Mouse (Mus musculus) B cell, adult 2 months (primary cell): ENCODE measurements at regions not wholly inside any gene's neighbourhood (a gene's known extent, or its start where the extent isn't known, plus 50 kb on each side); places are given as distances from the start of the nearest gene placed in this dataset.
A peak's percentile ranks its signal among the peaks of the same experiment; 100 is the strongest.

Experiments
- DNase-seq, 2 experiments: peaks; one replicate each; pipeline ENCODE4 v3.0.0; 2022

DNA sequence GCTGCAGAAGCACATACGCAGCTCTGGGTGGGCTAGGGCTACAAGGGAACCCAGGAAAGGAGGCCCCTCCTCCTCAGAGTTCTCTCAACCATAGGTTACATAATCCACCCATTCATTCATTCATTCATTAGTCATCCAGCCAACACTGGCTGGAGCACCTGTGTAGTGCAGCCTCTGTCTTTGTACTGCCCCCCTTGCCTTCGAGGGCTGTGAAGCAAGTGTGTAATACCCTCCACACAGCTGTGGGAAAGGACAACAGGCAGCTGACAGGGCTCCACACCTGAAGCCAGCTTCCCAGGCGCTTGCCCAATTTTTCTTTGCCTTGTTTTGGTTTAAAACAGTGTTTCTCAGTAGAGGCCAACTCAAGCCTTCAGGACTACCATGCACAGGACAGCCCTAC lies 285.0 kb upstream of the Runx1 start:
- DNase-seq: no peak

DNA sequence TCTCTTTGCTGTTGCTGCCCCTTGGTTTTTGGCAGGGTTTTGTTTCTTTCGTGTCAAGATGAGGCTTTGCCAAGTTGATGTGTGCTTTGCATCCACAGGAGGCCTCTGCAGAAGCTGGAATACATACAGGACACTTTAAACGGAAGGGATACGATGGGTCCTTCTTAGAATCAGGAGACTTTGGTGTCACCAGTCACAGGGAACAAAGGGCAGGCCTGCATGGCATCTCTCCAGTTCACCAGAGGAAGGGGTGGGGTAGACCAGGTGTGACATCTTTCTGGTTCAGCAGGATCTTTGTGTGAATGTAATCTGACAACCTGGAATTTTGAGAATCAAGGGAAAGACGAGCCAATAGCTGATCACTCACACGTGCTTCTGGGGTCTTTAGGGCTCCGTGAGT lies 284.5 kb upstream of the Runx1 start:
- no peak for DNase-seq

DNA sequence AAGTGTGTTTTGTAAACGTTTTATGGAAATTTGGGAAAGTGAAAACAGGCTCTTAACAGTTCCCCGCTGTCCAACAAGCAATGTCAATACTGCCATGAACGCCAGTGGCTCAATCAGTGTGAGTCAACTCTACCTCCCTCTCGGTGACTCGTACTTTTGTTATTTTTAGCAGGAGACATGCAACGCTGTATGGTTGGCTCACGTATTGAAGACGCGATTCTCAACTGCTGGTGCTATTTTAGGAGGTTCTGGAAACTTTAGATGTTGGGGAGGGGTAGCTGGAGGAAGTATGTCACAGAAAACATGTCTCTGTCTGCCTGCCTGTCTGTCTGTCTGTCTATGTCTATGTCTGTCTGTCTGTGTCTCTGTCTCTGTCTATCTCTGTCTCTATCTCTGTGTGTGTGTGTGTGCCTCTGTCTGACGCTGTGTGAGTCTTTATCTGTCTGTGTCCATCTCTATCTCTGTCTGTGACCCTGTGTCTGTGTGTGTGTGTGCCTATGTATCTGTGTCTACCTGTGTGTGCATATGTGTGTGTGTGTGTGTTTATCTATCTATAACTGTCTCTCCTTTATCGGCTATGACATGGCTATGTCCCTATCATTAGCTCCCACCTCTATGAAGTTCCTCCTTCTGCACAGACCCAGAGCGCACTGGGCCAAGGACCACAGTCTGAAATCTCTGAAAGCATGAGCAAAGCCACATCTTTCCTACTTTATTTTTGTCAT lies 283.9 kb upstream of the Runx1 start:
- no peak for DNase-seq

DNA sequence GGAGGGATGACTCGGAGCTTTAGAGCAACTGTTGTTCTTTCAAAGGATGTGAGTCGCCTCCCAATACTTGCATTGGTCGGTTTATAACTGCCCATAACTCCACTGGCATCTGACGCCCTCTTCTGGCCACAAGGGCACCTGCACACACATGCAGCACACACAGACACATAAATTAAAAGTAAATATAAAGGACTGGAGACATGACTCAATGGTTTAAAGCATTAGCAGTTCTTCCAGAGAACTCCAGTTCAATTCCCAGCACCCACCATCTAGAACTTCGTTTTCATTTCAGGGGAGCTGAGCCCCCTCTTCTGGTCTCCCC lies 281.5 kb upstream of the Runx1 start:
- no peak for DNase-seq

DNA sequence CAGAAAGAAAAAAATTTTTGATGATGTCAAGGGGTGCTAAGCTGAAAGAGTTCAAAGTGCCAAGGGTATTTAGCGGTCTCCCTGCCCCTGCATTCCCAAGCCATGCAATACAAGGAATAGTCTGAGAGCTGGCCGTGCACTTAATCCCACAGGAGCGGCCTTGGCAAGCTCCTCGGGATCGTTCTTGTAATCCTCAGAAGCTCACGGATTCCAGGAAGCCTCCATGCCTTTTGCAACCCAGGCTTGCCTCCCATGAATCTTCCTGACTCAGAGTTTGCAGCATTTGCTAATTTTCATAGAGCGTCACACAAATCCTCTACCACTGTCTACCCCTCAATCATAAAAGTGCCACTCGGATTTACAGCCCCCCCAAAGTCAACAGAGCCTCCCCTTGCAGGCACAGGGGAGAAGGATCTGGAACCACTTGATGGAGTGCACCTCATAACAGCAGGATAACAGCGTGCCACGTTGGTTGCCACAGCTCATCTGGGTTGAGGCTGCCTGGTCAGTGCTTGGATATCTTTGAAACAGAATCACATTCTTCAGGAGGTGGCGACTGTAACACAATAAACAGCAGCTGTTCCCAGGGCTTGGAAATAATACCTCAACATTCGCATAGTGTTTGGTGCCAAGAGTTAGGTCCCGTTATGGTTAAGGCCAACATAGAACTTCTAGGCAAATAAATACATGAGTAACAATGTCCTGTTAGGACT lies 281.0 kb upstream of the Runx1 start:
- DNase-seq: no peak

DNA sequence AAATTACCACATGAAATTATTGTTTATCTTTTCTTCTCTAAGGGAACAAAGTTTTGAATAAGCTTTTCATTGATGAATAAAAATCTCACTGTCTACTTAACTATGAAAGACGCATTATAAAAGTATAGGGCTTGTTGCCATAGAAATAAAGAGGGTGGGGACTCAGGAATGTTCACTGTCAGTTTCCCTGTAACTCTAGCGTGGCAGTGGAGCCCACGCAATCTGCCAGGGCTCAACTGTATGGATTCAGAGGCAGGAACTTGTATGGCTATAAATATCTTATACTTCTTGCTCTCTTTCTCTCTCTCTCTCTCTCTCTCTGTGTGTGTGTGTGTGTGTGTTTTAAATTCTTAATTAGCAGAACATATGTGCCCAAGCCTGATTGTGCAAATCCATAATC lies 276.2 kb upstream of the Runx1 start:
- DNase-seq: no peak

DNA sequence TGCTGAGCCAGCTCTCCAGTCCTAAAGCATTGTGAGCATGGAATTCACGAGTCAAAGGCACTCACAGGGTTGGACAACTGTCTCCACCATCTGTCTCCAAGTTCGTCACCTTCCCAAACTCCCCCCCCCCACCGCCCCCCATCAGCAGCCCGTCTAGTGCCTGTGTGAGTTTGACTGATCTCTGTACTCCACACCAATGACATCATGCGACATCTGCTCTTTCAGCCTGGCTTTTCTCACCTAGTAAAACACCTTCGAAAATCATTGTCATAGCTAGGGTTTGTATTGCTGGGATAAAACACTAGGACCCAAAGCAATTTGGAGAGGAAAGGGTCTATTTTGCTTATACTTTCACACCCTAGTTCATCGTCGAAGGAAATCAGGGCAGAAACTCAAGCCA lies 272.1 kb upstream of the Runx1 start:
- no peak for DNase-seq

DNA sequence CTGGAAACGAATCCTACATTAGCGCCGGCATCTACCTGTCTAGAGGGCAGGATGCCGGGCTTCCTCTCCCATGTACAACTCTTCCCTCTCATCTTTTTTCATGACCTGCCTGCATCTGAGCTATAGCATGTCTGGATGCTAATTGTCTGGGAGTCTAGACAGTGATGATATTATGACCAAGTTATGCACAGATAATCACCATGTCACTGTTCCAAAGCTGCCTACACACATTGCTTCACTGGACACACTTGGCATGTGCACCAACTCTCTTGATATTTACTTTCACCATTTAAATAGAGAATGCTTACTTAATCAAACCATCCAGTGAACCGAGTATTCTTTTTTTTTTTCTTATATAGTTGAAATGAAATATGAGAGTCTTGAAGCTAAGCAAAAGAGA lies 270.2 kb upstream of the Runx1 start:
- no peak for DNase-seq

DNA sequence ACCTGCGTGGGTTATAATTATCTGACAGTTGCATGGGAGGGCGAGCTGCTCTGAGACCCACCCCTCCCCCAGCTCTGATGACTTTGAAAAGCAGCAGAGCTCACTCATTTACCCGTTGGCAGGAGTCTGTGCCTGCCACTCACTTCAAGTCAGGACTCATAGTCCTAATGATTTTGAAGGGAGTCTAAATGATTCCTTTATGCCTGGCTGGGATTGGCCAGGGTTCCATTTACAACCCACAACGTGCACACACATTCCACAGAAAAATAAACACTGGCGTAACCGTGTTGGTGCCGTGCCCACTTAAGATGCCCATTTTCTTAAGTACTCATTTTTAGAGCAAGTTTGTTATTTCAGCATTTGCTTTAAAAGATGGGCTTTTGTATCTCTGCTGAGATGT lies 266.8 kb upstream of the Runx1 start:
- DNase-seq: no peak

DNA sequence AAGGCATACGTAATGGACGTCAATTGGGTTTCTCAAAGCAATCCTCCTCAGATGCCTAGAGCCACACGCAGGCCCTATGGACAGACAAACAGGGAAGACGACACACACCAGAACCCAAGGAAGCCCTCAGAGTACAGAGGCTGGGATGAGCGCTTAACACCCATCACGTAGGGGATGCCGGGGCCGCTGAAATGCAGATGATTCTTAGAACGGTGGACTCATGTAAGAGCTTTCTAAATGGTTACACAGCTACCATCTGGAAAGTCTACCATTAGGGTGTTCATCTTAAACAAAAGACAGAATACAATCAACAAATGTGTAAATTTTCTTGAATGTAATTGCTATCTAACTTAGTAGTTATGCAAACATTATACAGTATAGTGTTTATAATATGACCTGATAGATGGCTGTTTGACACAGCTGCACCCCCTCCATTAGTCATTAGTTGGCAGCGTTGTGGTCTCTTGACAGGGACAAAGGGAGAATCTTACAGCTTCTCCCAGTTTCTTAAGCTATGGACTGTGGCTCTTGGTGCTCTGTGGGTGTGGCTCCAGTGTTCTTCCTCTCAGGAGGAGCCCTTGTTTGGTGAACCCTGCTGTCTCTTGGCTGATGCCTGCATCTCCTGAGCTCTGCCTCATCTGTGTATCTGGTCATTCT lies 259.4 kb upstream of the Runx1 start:
- DNase-seq: no peak

DNA sequence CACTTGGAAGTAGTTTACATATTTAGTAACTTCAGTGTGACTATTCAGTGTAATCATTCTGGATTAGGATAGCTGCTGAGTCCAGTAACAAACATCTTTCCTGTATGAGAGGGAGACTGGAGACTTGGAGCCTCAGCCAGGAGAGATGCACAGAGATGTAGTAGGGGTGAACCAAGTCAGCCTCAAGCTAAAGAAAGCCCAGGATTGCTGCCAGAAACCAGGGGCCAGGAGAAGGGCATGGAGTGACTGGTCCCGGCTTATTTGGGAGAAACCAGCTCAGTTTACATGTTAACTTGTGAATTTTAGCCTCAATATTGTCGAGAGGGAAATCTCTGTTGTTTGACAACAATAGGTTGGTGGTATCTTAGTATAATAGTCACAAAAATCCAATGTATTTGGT lies 257.8 kb upstream of the Runx1 start:
- no peak for DNase-seq

DNA sequence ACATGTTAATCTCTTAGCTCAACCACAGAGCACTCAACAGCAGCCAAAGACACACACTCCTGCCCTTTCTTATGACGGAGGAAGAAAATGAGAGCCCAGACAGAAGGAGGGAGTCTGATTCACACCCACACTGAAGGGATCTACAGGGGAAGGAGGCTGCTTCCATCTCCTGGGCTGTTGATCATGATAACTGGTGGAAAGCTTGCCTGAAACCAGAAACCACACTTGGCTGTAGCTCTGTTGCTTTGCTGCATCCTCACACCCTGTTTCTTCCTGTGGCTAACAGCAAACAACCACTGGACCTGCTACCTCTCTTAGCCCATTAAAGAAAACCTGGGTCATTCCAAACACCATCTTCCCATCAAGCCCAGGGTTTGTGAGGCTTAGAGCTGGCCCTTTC lies 257.2 kb upstream of the Runx1 start:
- DNase-seq: no peak

DNA sequence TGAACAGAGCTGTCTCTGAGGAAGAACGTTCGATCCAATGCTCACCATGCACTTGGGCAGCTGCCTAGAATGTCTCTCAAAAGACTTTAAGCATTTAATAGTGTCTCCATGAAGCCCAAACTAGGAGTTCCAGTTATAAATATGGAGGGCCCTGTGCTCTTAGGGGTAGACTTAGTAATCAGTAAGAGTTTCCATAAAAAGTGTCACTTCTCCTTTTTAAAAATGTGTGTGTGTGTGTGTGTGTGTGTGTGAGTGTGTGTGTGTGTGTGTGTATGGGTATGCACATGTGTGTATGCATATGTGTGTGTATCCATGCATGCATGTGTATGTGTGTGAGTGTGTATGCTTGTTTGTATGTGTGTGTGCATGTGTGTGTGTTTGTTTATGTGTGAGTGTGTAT lies 255.6 kb upstream of the Runx1 start:
- peak in 1 of 2 experiments; percentile 2 for DNase-seq

DNA sequence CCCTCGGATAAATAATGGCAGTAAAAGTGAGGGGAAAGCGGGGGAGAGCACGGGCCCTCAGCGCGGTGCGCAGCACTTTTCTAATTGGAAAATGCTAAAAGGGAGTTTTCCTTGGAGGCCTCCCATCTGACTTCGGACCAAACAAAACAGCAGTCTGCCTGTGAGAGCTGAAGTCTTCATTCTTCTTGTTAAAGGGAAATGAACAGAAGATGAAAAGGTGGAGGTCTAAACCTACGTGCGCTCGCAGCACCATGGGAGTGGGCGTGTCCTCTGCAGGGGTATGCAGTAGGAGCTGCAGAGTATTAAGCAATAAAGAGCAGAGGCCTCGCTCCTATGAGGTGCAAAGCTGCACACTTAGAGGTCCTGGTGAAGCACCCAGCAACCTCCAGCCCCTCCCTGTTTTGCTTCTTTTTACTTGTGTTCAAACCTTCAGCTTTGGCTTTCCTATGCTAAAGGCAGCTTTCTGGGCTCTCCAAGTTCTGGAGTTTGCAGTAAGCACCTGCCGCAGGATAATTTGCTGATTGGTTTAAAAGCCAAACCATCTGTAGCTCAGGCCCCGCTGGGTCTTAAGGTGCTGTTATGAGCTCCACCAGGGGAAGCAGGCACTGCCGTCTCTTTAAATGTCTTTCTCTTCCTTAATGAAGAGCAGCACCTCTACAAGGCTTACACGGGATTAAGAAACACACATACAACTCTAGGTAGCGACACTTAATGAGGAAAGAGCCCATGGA lies 253.9 kb upstream of the Runx1 start:
- no peak for DNase-seq

DNA sequence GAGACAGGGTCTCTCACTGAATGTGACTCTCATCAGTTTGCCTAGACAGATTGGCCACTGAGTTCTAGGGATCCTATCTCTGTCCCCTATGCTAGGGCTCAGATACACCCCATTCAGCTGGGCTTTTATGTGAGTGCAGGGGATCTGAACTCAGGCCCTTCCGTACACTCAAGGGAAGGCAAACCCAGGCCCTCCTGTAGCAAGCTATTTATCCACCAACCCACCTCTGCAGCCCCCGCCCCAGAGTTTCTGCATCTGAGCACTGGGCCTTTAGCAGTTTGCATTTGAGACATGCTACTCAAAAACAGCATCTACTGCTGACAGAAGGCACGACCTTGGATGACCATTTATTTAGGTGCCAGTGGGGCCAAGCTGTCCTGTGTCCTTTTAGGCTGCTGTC lies 253.0 kb upstream of the Runx1 start:
- no peak for DNase-seq

DNA sequence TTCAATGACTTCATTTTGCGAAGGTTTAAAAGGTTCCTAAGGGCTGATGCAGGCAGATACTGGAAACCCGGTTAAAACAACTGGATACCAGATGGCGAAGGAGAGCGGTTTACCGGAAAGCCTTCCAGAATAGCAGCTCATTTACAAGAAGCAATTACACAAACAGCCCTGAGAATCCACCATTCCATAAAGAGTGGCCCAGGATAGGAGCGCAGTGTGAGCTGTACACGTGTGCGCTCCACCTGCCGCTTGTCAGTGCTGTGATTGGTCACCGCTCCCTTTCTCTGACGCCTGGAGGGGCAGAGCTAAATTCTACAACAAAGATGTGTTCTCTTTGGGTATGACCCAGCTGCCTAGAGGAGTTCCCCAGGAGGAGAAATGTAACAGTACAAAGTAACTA lies 249.5 kb upstream of the Runx1 start:
- DNase-seq: no peak

DNA sequence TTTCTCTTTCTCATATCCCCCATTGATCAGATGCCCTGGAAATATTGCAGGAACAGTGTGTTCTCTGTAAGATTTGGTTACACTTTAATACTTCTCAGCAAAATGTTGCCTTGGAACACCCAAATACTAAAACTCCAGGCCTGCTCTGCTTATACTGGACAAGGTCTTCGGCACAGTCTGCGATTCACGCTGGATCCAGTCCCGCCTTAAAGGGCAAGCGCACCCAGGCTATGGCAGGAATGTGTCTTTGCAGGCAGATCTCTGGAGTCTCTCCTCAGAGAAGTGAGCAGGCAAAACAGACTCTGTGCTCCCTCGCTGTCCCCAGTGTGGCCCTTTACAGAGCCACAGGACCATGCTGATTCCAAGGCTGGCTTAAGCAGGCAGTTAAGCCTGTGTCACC lies 246.2 kb upstream of the Runx1 start:
- no peak for DNase-seq

DNA sequence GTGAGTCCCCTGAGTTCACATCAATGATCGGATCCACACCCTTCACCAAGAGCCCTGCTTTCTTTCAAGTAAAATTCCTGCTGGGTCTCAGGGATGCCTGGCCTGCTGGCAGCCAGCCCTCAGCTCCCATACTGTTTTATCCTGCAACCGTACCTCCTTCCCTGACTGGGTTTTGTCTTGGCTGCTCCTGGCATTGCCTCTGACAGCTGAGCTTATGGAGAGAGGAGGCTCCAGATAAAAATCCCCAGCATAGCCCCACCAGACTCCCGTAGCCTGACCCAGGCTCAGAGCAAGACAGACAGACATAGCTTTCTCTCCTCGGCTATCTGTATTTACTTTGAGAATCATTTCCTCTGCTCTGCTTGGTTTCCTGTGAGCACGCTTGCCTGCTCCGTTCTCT lies 245.8 kb upstream of the Runx1 start:
- DNase-seq: no peak

DNA sequence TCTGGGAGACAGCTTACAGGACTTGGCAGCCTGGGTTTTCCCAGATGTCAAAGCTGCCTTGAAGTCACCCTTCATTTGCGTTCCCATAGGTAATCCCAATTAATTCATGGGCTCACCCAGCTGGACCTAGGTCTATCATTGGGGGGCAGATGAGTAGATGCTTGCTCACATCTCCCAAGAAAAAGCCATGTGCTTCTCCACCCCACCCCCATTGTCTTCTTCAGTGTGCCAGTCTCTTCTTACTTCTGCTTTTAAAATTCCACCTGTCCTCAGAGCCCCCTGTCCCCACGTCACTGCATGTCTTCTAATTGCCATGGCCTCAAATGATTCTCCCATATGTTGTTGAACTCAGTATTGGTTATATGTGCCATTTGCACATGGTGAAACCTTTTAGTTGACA lies 240.9 kb upstream of the Runx1 start:
- DNase-seq: no peak

DNA sequence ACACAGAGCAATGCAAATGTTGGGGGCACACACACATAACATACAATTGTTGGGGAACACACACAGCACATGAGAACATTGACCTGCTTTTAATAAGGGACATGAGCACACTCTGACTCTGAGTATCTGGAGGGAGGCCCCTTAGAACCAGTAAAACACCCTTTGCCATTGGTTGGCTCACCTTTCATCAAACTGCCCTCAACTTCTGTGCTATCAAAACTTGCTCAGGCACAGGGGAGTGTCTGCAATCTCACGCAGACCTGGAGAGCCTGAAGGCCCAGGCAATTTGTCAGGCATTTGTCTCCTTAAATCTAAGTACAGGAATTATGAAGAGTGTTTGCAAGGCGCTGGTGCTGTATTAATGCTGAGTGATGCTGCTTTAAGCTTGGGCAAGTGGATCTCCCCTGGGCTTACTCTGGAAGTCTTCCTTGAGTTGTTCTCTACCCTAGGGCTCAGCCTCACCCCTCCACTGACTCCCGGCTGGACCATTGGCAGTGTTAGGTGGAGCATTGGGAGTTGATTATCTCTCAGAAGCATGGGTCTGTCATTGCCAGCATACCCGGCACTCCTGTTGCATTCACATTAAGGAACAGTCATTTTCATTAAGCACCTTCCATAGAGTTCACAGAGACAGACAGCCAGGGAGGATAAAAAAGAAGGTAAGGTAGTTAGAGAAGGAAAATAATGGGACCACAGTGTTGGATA lies 235.7 kb upstream of the Runx1 start:
- DNase-seq: no peak

DNA sequence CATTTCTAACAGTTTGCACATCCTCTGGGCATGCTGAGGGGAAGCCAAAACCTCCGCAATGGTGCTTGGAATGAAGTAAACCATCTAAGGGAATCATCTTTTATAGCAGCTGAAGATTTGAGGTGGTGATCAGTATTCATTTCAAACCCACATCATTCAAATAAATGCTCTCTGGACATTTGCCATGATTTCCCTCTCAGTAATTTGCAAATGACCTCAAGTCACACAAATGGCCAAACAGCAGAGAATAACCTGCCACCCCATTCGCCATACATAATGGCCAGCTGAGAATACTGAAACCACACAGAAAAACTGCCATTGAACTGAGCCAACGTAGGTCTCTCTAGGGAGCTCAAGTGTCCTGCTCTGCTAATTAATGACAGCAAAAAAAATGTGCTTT lies 230.3 kb upstream of the Runx1 start:
- DNase-seq: no peak

DNA sequence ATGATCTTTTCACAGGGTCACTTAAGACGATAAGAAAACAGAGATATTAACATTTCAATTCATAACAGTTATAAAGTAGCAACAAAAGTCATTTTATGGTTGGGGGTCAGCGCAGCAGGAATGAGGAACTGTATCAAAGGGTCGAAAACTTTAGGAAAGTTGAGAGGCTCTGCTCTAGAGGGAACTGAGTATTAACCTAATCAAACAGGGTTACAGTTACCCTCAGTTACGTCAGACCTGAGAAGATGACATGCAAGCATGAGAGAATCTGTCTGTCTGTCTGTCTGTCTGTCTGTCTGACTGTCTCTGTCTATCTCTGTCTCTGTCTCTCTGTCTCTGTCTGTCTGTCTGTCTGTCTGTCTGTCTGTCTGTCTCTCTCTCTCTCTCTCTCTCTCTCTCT lies 229.6 kb upstream of the Runx1 start:
- DNase-seq: no peak

DNA sequence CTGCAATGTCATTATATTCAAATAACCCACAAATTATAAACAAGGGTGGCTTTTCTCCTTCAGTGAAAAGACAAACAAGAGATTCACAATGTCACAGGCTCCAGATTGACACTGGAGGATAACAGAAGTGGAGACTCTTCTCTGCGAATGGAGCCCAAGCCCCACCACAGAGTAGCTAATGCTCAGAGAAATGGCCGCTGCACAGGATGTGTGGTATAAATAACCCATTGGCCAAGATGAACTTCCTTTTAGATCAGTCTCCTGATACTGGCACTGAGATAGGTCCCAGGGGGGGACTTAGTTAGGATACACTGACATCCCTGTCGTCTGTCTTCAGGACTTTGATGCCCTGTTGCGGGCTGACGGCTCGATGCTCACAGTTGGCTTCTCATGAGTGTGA lies 225.3 kb upstream of the Runx1 start:
- DNase-seq: no peak
